Mouse (Mus musculus): ENCODE measurements at regions not wholly inside any gene's neighbourhood (a gene's known extent, or its start where the extent isn't known, plus 50 kb on each side); places are given as distances from the start of the nearest gene placed in this dataset.
A peak's percentile ranks its signal among the peaks of the same experiment; 100 is the strongest.

DNA sequence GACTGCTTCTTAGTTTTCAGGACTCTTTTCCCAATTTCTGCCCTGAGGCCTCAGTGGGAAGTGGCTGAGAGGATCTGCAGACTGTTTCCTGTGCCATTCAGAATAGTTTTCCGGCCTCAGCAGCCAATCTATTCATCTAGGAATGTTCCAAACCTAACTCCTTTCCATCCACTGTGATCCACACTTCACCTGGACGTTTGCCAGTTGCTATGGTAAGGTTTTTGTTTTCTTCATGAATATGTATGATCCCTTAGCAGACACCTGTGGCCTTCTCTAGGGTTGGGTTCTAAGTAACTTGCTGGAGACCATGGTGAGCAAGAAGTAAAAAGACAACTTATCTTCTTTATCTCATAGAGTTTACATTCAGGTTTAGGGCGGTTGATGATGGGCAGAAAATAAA lies 744.6 kb downstream of the Inhba start:
- DNase-seq (ENCODE audit: low spot score in 2 of 2) = no peak

- no peak for DNase-seq (ENCODE audit: low spot score in 2 of 2)
Measured at GRCm38 (mm10) chr13:16760045-16760444, 748.4 kb downstream of the Inhba start.

DNA sequence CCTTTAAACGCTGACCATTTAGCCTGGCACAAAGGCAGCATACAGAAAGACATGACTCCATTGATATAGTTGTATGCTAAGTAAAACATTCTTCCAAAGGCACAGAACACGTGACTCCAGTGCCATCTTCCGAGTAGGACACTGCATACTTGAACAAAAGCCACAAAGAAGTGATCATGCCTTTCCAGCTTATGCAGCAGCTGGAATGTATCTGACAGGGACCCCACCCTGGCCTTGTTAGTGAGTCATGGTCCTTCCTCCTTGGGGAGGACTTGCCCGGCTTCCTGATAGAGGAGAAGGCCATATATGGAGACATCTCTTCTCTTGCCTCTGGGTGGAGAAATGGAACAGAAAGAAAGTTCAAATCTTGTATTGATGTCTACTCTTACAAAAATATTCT lies 749.8 kb downstream of the Inhba start:
- no peak for DNase-seq (ENCODE audit: low spot score in 2 of 2)

- no peak for DNase-seq (ENCODE audit: low spot score in 2 of 2)
Measured at GRCm38 (mm10) chr13:16762326-16762725, 750.7 kb downstream of the Inhba start.

- DNase-seq (ENCODE audit: low spot score in 2 of 2) = no peak
Measured at GRCm38 (mm10) chr13:16762727-16763512, 751.3 kb downstream of the Inhba start.

GRCm38 (mm10) chr13:16763746-16764145 lies 752.1 kb downstream of the Inhba start:
- DNase-seq (ENCODE audit: low spot score in 2 of 2) = peak in 1 of 2 experiments; percentile 40

DNA sequence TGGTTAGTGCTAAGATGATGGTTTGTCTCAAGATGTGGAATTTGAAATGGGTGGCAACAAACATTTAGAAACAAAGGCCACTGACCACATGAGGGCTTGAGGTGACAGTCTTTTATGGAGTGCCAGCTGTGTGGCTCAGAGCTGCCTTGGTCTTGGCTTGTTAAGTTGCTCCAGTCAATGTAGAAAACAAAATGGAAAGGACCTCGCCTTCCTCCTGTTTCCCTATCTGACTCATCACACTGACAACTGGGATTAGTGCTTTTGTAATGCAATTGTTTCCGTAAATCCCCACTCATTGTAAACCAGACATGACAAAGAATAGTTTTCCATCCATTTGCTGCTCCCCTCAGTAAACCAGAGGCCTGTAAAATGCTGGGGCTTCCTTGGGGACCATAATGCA lies 757.8 kb downstream of the Inhba start:
- DNase-seq (ENCODE audit: low spot score in 2 of 2) = no peak

DNA sequence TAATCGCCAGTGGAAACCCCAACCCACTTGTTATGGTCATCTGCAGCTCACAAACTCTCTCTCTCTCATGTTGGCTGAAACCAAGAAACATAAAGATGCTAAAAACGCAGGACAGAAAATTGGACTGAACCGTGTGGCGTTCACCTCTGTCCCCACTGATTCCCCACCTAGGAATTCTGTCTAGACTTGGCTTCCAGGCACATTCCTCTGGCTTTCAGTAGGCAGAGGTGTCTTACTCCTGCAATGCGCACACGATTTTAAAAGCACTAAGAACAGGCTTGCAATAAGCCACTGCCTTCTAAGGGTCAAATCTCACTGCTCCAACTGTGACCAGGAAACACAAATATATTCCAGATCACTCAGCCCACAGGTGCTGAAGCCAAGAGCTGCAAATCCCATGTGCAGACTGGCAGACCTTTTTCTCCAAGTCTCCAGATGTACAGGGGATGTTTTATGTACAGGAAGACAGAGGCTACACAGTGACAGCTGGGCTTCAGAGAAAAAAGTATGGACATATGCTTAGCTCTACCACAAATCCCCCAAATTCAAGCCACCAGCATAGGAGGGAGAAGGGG lies 758.3 kb downstream of the Inhba start:
- DNase-seq (ENCODE audit: low spot score in 2 of 2) = no peak

- no peak for DNase-seq (ENCODE audit: low spot score in 2 of 2)
Measured at GRCm38 (mm10) chr13:16771845-16772244, 760.2 kb downstream of the Inhba start.

DNA sequence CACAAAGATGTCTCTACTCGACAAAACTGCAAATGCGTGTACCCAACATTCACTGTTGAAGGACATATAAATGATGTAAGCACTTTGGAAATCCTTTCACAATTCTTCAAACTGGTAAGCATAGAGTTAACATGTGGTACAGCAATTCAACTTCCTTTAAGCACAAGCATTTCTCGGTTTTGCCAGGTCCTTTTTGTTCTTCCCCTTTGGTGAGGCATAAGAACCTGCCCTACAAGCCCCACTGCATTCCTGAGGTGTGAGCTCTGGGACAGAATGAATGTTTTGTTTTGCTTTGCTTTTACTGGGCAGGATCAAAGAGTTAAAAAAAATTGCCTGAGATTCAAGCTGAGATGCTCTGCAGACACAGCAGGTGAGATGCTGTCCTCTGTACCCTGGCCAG lies 793.9 kb downstream of the Inhba start:
- no peak for DNase-seq (ENCODE audit: low spot score in 2 of 2)
